In the genomic region with DNA sequence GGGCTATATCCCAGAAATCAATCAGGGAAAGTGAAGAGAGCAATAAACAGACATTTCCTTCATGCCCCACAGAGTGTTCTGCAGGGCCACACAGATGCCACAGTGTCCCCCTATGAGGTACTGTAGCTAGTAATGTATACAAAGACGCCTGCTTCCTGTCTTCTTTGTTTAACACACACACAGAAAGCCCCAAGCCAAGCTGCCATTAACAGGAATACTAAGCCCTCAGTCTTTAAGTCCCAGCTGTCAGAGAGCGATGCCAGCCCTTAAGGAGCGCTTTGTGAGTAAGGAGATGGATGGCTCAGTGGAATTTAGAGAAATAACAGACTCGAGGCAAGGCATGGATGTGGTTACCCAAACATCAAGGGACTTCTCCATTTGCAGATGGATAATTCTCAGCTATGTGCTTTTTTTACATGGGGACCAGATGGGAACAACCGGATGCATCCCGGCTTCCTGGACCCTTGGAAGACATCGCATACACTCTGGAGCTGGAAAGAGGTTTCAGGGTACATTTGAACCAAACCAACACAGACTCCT, we compare ENCODE assay signal across 12 mouse cellular contexts. TPM values are rescaled to one million over a fixed set of nuclear protein-coding genes. Genes with fewer than 3 reads are reported as not detected.
DNase-seq lines count a peak whose midpoint lies in the region; ATAC-seq lines count a peak whose summit lies in the region.
"Had no signal": no experiment of that assay in that cellular context is flagged by ENCODE, and none has a peak within 500 bp of the region (broad histone marks: within the 10 kb centered on the region; RNA-seq: fewer than 3 reads in every experiment).

No protein-coding gene starts in this region.

- no peaks in the 10 kb centered on the region for H3K9me3 ChIP-seq in hindbrain, embryonic 14.5 days (ENCODE audit: control insufficient read depth, low read length)

- H3K9ac ChIP-seq in hindbrain, embryonic 14.5 days: no peak overlapping the region

- no peaks in the 10 kb centered on the region for H3K27me3 ChIP-seq in hindbrain, embryonic 14.5 days (ENCODE audit: control insufficient read depth, insufficient read depth, low read length)

- WGBS in hindbrain, embryonic 14.5 days: 40% methylated on average over 7 of the region's 7 CpGs

- intact Hi-C loops in heart, postnatal 25 days (cut with DNase I): no loop called here

- H3K27ac ChIP-seq in hindbrain, embryonic 14.5 days: 0 out of 2 replicates have a peak overlapping the region, but pooled peaks have one; percentile 16
- H3K27ac ChIP-seq: macrophage had no signal

- no peak overlapping the region for H3K4me2 ChIP-seq in hindbrain, embryonic 14.5 days (replicated peaks)

- peak; percentile 60; the same call in 1 of the 2 replicates for ATAC-seq in hindbrain, embryonic 14.5 days (ENCODE audit: low FRiP score)
- no peak for ATAC-seq in megakaryocyte progenitor cell, adult 5-6 weeks (replicated peaks; ENCODE audit: poor library complexity)

- H3K36me3 ChIP-seq in hindbrain, embryonic 14.5 days (replicated peaks; ENCODE audit: control insufficient read depth, insufficient read depth): no peaks in the 10 kb centered on the region

- peak; percentile 63 for DNase-seq in heart, adult 11 months
- no peak for DNase-seq in heart, postnatal 25 days (ENCODE audit: low spot score)
- peak; percentile 54 for DNase-seq in embryo, embryonic 9.5 days (ENCODE audit: extremely low spot score)
- DNase-seq in hindbrain, embryonic 14.5 days (ENCODE audit: low spot score): peak; percentile 38
- peak; percentile 53 for DNase-seq in neural tube, embryonic 10.5 days (ENCODE audit: extremely low spot score, low spot score)
- DNase-seq in thymus, postnatal 4 days: no peak
- no peak for DNase-seq in urinary bladder, postnatal 4 days (ENCODE audit: low spot score in 2 of 2)
- DNase-seq: cerebellum, adult 11-12 months; right cerebral cortex, postnatal 25 days had no signal

- peaks cover 10% of the 10 kb centered on the region for H3K4me1 ChIP-seq in hindbrain, embryonic 14.5 days (replicated peaks; ENCODE audit: control insufficient read depth, insufficient read depth, low read length)

- H3K4me3 ChIP-seq in hindbrain, embryonic 14.5 days (replicated peaks; ENCODE audit: low read length): no peak overlapping the region

RNA-seq across cellular contexts. Expression of a gene that starts 16.6 kb away (rescaled TPM):
- total RNA-seq in heart, postnatal 25 days (2021): 10 to 100 TPM; 93.4 to 99.9 TPM
- 1.1 and 1.5 TPM in 2 replicates for polyA plus RNA-seq in hindbrain, embryonic 14.5 days (2014; fragmentation: Nextera tagmentation; extraction: Ambion mirVana)
- not detected in 2 replicates for total RNA-seq in megakaryocyte progenitor cell, adult 5-6 weeks (2015)
- not detected in 2 replicates for total RNA-seq in megakaryocyte progenitor cell, adult 5-6 weeks (2017)

RNA-seq across cellular contexts. Expression of a gene that starts 30.4 kb away (rescaled TPM):
- total RNA-seq in heart, postnatal 25 days (2021): 1,000 to 10,000 TPM; 1,136 to 1,153 TPM
- polyA plus RNA-seq in hindbrain, embryonic 14.5 days (2014; fragmentation: Nextera tagmentation; extraction: Ambion mirVana): 296 and 310 TPM in 2 replicates
- total RNA-seq in megakaryocyte progenitor cell, adult 5-6 weeks (2015): 297 and 299 TPM in 2 replicates
- 181 and 246 TPM in 2 replicates for total RNA-seq in megakaryocyte progenitor cell, adult 5-6 weeks (2017)

RNA-seq across cellular contexts. Expression of a gene that starts 55.9 kb away (rescaled TPM):
- total RNA-seq in heart, postnatal 25 days (2021): not detected
- polyA plus RNA-seq in hindbrain, embryonic 14.5 days (2014; fragmentation: Nextera tagmentation; extraction: Ambion mirVana): 0.13 and 0.23 TPM in 2 replicates
- 0.17 TPM in 1 of 2 replicates, not detected in the other for total RNA-seq in megakaryocyte progenitor cell, adult 5-6 weeks (2015)
- not detected in 2 replicates for total RNA-seq in megakaryocyte progenitor cell, adult 5-6 weeks (2017)
- total RNA-seq: layer of hippocampus, adult 18-20 months had no signal
- polyA plus RNA-seq: macrophage had no signal

Comparison
In these comparisons a context has a peak if more than half of its experiments do, and no peak if none do; other contexts are left out.
1. DNase-seq: peak in heart, adult 11 months (single experiment), embryo, embryonic 9.5 days (single experiment), hindbrain, embryonic 14.5 days (single experiment) and neural tube, embryonic 10.5 days (single experiment); none in heart, postnatal 25 days (single experiment), thymus, postnatal 4 days (single experiment) and urinary bladder, postnatal 4 days (0 of 2).
2. RNA of a gene that starts 16.6 kb away (total RNA-seq): 93.4 to 99.9 TPM in heart, postnatal 25 days; not detected in megakaryocyte progenitor cell, adult 5-6 weeks; every median in the first group is over 10 times any median in the second.